Mouse (Mus musculus) left cerebral cortex, postnatal 4 days (tissue): ENCODE measurements around the gene St3gal6. TPM values are rescaled to one million over a fixed set of nuclear protein-coding genes. Genes with fewer than 3 reads are reported as not detected.

Experiments
- DNase-seq: peaks from one replicate; pipeline ENCODE4 v3.0.0-alpha.2; 2022
- intact Hi-C: fragments of 180-260 bp; cut with DNase I; formaldehyde crosslinking; loops from one replicate; pipeline ENCODE4 v1.15.1; 2025
- total RNA-seq, 2 experiments: library from RNA; stranded (reverse); gene quantifications; 2 replicates each; pipeline ENCODE4 v1.2.3; 2021

St3gal6 gene
- total RNA-seq, 2 experiments from 2014 or later: 12.6 to 14.4 TPM

DNA sequence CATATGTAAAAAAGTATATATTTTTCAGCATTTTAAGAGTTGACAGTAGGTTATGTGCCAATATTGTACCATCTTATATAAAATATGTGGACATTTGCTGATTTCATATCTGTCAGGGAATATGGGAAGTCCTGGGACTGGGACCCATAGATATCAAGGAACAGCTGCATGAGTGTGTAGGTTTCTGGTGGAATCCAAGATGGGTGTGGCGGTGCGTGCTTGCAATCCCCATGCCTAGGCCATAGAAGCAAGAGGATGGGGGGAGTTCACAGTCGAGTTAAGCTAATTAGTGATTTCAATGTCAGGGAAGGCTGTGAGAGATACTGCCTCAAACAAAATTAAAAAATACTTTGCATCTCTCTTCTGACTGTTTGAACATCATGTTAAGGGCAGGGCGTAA lies 75.0 kb downstream of the St3gal6 start:
- DNase-seq: no peak
- intact Hi-C loops: no loop called here

GRCm38 (mm10) chr16:58446281-58447259 lies 77.5 kb downstream of the St3gal6 start:
- no peak for DNase-seq
- intact Hi-C loops: no loop called here

- no peak for DNase-seq
- intact Hi-C loops: no loop called here
Observed at GRCm38 (mm10) chr16:58444735-58445134, 79.3 kb downstream of the St3gal6 start.

GRCm38 (mm10) chr16:58432384-58432783 lies 91.7 kb downstream of the St3gal6 start:
- intact Hi-C loops: no loop called here
- DNase-seq: no peak

- DNase-seq: no peak
- intact Hi-C loops: no loop called here
Observed at GRCm38 (mm10) chr16:58430246-58430645, 93.8 kb downstream of the St3gal6 start.

DNA sequence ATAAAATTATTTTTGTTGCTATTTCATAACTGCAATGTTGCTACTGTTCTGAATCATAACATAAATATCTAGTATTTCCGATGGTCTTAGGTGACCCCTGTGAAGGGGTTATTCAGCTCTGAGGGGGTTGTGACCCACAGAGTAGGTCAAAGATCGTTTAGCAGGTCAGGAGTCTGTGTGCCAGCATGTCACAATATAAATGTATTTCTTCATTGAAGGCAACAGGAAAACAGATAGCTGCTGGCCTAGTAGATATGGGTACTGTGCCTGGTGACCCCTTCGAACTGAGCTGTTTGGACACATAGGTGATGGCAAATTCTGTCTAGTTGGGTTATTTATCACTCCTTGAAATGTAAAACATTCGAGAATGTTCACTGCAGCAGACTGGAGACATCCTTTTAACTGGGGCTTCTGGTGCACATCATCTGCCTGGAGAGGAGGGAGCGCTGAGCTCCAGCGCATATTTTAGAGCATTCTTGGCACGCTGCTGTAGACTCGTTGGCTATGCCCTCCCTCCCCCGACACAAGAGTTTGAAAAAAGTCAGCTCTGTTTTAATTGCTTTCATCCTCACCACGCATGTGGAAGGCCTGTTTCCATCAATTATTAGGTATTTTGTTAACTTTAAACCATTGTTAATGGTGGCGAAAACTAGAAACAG lies 102.2 kb downstream of the St3gal6 start:
- intact Hi-C loops: no loop called here
- peak; percentile 19 for DNase-seq

Other genes with a start within 250 kb of the St3gal6 start
- gene Dcbld2, start 115.8 kb downstream of the St3gal6 start, total RNA-seq: 10 to 100 TPM; 33.5 to 37.1 TPM
- gene Gm813, start 92.7 kb upstream of the St3gal6 start, total RNA-seq: not detected
- gene E330017A01Rik, start 114.5 kb upstream of the St3gal6 start, total RNA-seq: not detected
- gene Cpox, start 146.0 kb upstream of the St3gal6 start, total RNA-seq: 10 to 100 TPM; 19.7 to 20.5 TPM
- gene Gpr15, start 194.8 kb upstream of the St3gal6 start, total RNA-seq: not detected
- 100 to 1,000 TPM in 1 of 2 experiments, 10 to 100 TPM in 1; 93.9 to 111 TPM for gene Cldnd1, start 203.7 kb upstream of the St3gal6 start, total RNA-seq
- not detected for gene Olfr172, start 238.9 kb upstream of the St3gal6 start, total RNA-seq